Mouse (Mus musculus): ENCODE data around the gene Abhd14a. TPM values are rescaled to one million over a fixed set of nuclear protein-coding genes. Genes with fewer than 3 reads are reported as not detected.

Gene Abhd14a
- polyA plus RNA-seq, 1 experiment from 2014 or later, result 48.6 TPM

GRCm38 (mm10) chr9:106405275-106405674, 42.2 kb downstream of the Abhd14a start:
- Histone ChIP-seq H3K9me3 (no peaks in the 10 kb centered on the region), H3K27ac (no peak overlapping the region), H3K4me2 (no peak overlapping the region), H3K9ac (no peak overlapping the region), H3K36me3 (no peaks in the 10 kb centered on the region), H3K4me3 (replicated peaks) (no peak overlapping the region), H3K27me3 (replicated peaks) (no peaks in the 10 kb centered on the region), H3K4me1 (peaks cover 5% of the 10 kb centered on the region; the same call in 1 of the 2 replicates)
- 30% methylated on average over 6 of the region's 6 CpGs for WGBS
- ATAC-seq (ENCODE audit: insufficient read depth, low FRiP score, low read depth), result no peak

- no peak overlapping the region for H3K9ac ChIP-seq
- WGBS, result 72% methylated on average over 16 of the region's 16 CpGs
These were observed 44.7 kb downstream of the Abhd14a start for GRCm38 (mm10) chr9:106402607-106403375.

DNA sequence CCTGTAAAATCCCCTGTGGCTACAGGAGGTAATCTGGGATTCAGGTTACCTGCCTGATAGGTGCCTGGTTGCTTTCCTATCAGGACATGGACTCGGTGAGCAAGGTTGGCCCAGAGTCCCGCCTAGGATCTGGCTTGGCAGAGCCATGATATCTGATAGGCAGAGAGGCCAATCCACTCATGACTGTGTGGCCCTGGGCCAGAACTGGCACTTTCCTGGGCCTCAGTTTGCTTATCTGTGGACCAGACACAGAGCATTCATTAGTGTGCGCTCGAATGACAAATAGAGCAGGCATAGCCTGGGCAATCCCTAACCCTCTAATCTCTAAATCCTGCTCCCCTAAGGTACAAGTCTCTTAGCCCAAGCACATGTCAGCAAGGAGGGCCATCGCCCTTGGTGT, 45.3 kb downstream of the Abhd14a start:
- 69% methylated on average over 5 of the region's 5 CpGs for WGBS
- Histone ChIP-seq H3K9ac (no peak overlapping the region), H3K4me1 (peaks cover 5% of the 10 kb centered on the region; the same call in 1 of the 2 replicates), H3K27me3 (replicated peaks) (no peaks in the 10 kb centered on the region), H3K9me3 (no peaks in the 10 kb centered on the region), H3K4me2 (no peak overlapping the region), H3K27ac (no peak overlapping the region), H3K36me3 (no peaks in the 10 kb centered on the region), H3K4me3 (replicated peaks) (no peak overlapping the region)
- ATAC-seq (ENCODE audit: insufficient read depth, low FRiP score, low read depth), result no peak

More at GRCm38 (mm10) chr9:106402607-106403375, 44.7 kb downstream of the Abhd14a start:
- no peak overlapping the region for H3K4me3 ChIP-seq (replicated peaks)
- no peaks in the 10 kb centered on the region for H3K27me3 ChIP-seq (replicated peaks)
- no peaks in the 10 kb centered on the region for H3K36me3 ChIP-seq
- ATAC-seq (ENCODE audit: insufficient read depth, low FRiP score, low read depth), result no peak
- H3K27ac ChIP-seq, result no peak overlapping the region
- H3K4me1 ChIP-seq, result peaks cover 5% of the 10 kb centered on the region; the same call in 1 of the 2 replicates
- no peak overlapping the region for H3K4me2 ChIP-seq
- H3K9me3 ChIP-seq, result no peaks in the 10 kb centered on the region

DNA sequence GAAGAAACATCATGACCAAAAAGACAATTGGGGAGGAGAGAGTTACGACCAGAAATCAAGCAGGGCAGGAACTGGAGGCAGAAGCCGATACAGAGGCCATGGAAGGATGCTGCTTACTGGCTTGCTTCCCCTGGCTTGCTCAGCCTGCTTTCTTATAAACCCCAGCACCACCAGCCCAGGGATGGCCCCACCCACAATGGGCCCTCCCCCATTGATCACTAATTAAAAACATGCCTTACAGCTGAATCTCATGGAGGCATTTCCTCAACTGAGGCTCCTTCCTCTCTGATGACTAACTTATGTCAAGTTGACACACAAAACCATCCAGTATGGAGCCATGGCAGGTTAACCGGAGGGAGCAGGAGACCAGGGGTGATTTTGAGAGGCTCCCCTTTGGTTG, 47.7 kb downstream of the Abhd14a start:
- ATAC-seq (ENCODE audit: insufficient read depth, low FRiP score, low read depth), result no peak
- no peaks in the 10 kb centered on the region for H3K36me3 ChIP-seq
- no peak overlapping the region for H3K4me2 ChIP-seq
- H3K9me3 ChIP-seq, result no peaks in the 10 kb centered on the region
- H3K4me3 ChIP-seq (replicated peaks), result no peak overlapping the region
- peaks cover 6% of the 10 kb centered on the region for H3K4me1 ChIP-seq
- H3K9ac ChIP-seq, result no peak overlapping the region
- H3K27ac ChIP-seq, result no peak overlapping the region
- H3K27me3 ChIP-seq (replicated peaks), result no peaks in the 10 kb centered on the region
- WGBS, result 84% methylated on average over 3 of the region's 3 CpGs

GRCm38 (mm10) chr9:106398667-106399311, 48.7 kb downstream of the Abhd14a start:
- 65% methylated on average over 9 of the region's 9 CpGs for WGBS
- Histone ChIP-seq H3K4me1 (peaks cover 10% of the 10 kb centered on the region), H3K27ac (no peak overlapping the region), H3K36me3 (no peaks in the 10 kb centered on the region), H3K9ac (no peak overlapping the region), H3K4me2 (no peak overlapping the region), H3K4me3 (replicated peaks) (no peak overlapping the region), H3K27me3 (replicated peaks) (no peaks in the 10 kb centered on the region), H3K9me3 (no peaks in the 10 kb centered on the region)
- peak; percentile 87 for ATAC-seq (ENCODE audit: insufficient read depth, low FRiP score, low read depth)

- Histone ChIP-seq H3K4me1 (peaks cover 10% of the 10 kb centered on the region), H3K4me2 (no peak overlapping the region), H3K27me3 (replicated peaks) (no peaks in the 10 kb centered on the region), H3K9me3 (no peaks in the 10 kb centered on the region), H3K4me3 (replicated peaks) (no peak overlapping the region), H3K36me3 (no peaks in the 10 kb centered on the region), H3K9ac (no peak overlapping the region), H3K27ac (no peak overlapping the region)
- WGBS, result 53% methylated on average over 4 of the region's 4 CpGs
- peak; percentile 32; the same call in 1 of the 2 replicates for ATAC-seq (ENCODE audit: insufficient read depth, low FRiP score, low read depth)
These were observed 49.7 kb downstream of the Abhd14a start for GRCm38 (mm10) chr9:106397733-106398132.

DNA sequence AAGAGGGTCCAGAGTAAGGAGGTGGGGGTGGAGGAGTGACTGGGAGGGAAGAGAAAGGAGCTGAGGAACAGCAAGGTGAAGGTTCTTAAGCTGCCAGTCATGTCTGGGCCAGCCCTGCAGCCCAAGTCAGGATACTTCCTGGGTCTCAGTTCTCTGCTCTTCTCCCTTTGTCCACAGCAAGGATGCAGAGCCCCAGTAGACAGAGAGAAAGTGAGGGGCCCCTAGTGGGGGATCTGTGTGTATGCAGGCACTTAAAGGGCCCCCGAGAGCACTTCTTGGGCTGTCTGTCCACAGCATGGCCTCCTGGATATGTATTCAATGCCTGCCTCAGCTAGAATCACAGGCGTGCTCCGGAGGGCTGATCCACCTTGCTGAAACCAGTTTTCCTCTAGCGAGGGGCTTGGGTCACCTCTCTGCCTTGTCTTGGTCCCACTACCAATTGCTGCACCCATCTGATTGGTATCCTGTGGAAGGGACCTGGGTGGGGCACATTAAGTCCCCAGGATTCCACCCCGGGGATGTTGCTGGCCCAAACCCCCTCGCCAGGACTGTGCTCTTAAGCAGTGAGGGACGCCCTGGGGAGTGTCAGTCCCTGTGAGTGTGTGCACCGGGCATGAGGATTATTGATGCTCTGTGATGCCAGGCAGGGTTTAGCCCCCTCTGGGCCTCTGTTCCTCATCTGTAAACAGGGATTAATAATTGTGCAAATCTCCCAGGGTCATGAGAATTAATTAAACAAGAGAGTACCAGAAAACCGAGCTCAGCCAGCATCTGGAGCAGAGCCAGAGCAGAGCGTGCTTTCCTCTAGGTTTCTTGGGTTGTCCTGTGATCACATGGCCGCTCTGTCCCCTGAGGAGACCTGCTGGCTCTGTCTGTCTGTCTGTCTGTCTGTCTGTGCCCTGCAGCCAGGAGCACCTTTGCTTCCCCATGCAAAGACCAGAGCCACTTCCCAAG, 52.6 kb downstream of the Abhd14a start:
- Histone ChIP-seq H3K4me1 (peaks cover 10% of the 10 kb centered on the region), H3K4me2 (no peak overlapping the region), H3K4me3 (replicated peaks) (no peak overlapping the region), H3K27me3 (replicated peaks) (no peaks in the 10 kb centered on the region), H3K9me3 (no peaks in the 10 kb centered on the region), H3K9ac (no peak overlapping the region), H3K36me3 (no peaks in the 10 kb centered on the region), H3K27ac (no peak overlapping the region)
- 0 out of 2 replicates have a peak, but pooled peaks have one; percentile 15 for ATAC-seq (ENCODE audit: insufficient read depth, low FRiP score, low read depth)
- WGBS, result 45% methylated on average over 11 of the region's 11 CpGs

- Histone ChIP-seq H3K4me1 (peaks cover 10% of the 10 kb centered on the region), H3K9ac (no peak overlapping the region), H3K4me2 (no peak overlapping the region), H3K27ac (no peak overlapping the region), H3K27me3 (replicated peaks) (no peaks in the 10 kb centered on the region), H3K36me3 (no peaks in the 10 kb centered on the region), H3K9me3 (no peaks in the 10 kb centered on the region), H3K4me3 (replicated peaks) (no peak overlapping the region)
- no peak for ATAC-seq (ENCODE audit: insufficient read depth, low FRiP score, low read depth)
- 89% methylated on average over 8 of the region's 8 CpGs for WGBS
These were observed 53.9 kb downstream of the Abhd14a start for GRCm38 (mm10) chr9:106393548-106393947.

DNA sequence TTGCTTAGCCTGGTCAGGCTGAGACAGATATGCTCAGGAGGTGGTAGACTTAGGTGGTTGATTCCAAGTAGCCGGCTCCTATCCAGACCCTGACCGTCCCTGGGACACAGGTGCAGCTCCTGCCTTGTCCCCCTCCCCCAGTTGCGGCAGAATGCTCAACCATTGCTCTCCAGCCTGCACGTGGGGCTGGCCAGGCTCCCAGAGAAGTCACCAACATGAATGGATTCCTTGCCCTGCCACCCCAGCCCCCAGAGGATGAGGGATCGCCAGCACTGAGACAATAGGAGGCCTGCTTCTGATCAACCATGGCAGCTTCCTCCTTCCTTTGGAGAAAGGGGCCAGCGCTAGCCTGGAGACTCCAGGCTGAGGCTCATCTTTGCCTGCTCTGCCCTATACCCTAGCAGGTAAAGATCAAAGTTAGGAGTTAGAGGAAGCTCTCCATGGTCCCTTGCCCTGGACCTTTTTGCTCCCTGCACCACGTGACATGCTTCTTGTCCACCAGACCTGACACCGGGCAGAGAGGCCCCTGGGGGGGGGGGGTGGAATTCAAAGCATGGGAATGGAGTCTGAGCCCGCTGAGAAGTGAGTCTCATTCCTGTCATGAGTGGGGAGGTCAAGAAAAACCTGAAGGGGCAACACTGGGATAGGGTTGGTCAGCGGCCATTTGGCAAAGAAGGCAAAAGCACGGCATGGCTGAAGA, 54.5 kb downstream of the Abhd14a start:
- no peak overlapping the region for H3K27ac ChIP-seq
- no peaks in the 10 kb centered on the region for H3K27me3 ChIP-seq (replicated peaks)
- ATAC-seq (ENCODE audit: insufficient read depth, low FRiP score, low read depth), result no peak
- no peaks in the 10 kb centered on the region for H3K36me3 ChIP-seq
- no peak overlapping the region for H3K4me2 ChIP-seq
- peaks cover 10% of the 10 kb centered on the region for H3K4me1 ChIP-seq
- no peak overlapping the region for H3K9ac ChIP-seq
- no peaks in the 10 kb centered on the region for H3K9me3 ChIP-seq
- 61% methylated on average over 11 of the region's 11 CpGs for WGBS
- no peak overlapping the region for H3K4me3 ChIP-seq (replicated peaks)
